Mouse (Mus musculus) urinary bladder, postnatal 10 days (tissue): ENCODE measurements around the gene Mdm2.
"Not testable (repeated sequence)": the region's sequence is repeated elsewhere in the genome, so short reads cannot be mapped to it uniquely, and the experiment has no call there.

Experiments used
- DNase-seq: peaks from one replicate; pipeline ENCODE4 v3.0.0; 2022; ENCODE audit warnings: low spot score

The Mdm2 gene

GRCm38 (mm10) chr10:117712191-117712754, 1.7 kb upstream of the Mdm2 start:
- no peak for DNase-seq

GRCm38 (mm10) chr10:117711408-117711807, 850 bp upstream of the Mdm2 start:
- no peak for DNase-seq

GRCm38 (mm10) chr10:117709930-117710603, 491 bp downstream of the Mdm2 start:
- DNase-seq, result peak; percentile 63

DNA sequence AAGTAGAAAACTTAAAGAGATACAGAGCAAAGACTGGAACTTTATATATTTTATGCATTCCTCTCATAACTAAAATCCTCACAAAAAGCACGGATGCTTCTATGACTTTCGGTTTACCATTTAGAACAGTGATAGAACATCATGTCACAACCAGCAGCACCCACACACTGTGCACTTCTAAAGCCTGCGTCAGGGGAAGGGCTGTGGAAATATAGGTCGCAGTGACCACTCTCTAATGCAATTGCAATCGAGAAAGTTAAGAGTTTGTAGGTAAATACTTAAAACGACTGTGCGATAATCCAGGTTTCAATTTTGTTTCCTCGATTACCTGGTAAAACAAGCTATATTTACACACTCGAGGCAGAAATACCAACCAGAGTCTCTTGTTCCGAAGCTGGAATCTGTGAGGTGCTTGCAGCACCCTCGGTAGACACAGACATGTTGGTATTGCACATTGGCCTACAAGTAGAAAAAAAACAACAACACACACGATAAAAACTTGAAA, 1.2 kb downstream of the Mdm2 start:
- DNase-seq, result no peak

- no peak for DNase-seq
These were observed 1.7 kb downstream of the Mdm2 start for GRCm38 (mm10) chr10:117708856-117709255.

DNA sequence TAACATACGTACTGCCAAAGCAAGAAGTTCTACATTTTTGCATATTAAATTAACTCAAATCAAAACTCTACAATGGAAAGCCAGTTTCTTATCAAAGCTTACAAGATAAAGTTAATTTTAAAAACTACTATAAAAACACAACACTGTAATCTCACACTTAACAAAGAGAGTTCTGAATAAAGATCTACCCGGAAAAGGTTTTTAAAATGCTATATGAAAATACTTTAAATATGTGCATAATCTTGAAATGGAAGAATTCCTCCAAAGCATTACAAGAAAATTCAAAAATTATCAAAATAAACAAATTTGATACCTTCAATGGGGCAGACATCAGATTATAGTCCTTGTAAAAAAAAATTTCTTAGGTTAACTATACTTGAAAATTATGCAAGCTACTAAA, 2.2 kb downstream of the Mdm2 start:
- no peak for DNase-seq

GRCm38 (mm10) chr10:117707114-117707838, 3.3 kb downstream of the Mdm2 start:
- DNase-seq, result no peak

- DNase-seq, result no peak
These were observed 4.1 kb downstream of the Mdm2 start for GRCm38 (mm10) chr10:117706440-117706839.

DNA sequence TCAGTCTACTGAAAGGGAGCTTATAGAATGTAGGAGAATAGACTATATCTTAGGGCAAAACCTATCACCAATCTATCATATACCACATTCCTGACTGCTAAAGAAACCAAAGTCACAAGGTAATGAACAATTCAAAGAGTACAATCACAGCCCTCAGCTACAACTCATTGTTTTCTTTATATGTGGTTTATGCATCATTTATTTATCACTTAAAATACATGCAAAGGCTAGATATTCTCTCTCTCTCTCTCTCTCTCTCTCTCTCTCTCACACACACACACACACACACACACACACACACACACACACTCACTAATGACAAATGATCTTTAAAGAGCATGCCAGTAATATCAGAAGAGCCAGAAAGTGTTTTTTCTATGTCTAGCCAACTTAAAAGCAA, 4.8 kb downstream of the Mdm2 start:
- DNase-seq, result no peak

GRCm38 (mm10) chr10:117704964-117705335, 5.6 kb downstream of the Mdm2 start:
- DNase-seq, result no peak

DNA sequence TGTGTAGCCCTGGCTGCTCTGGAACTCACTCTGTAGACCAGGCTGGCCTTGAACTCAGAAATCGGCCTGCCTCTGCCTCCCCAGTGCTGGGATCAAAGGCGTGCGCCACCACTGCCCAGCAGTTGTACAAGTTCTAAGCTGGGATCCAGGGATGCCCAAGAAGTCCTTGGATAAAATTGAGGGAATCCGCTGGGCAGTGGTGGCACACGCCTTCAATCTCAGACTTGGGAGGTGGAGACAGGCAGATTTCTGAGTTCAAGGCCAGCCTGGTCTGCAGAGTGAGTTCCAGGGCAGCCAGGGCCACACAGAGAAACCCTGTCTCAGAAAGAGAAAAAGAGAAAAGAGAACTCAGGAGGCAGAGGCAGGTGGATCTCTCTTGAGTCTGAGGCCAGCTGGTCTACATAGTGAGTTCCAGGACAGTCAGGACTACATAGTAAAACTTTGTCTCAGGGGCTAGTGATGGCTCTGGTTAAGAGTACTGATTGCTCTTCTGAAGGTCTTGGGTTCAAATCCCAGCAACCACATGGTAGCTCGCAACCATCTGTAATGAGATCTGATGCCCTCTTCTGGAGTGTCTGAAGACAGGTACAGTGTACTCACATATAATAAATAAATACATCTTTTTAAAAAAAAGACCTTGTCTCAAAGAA, 6.1 kb downstream of the Mdm2 start:
- DNase-seq, result not testable (repeated sequence)

DNA sequence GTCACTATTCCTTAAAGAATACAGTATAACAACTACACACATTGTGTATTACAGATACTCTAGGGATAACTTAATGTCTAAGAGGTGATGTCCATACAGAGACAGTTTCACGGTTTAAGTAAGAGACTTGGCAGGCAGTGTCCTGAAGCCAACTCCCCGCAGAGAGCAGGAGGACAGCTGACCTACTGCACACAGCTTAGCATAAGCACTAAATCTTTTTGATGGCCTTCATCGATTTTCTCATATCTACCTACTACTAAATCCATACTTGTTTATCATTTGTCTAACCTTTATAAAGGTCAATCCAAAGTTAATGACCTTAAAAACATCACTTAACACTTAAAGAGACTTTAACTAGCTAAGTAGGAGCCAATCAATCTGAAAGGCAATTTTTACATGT, 7.1 kb downstream of the Mdm2 start:
- no peak for DNase-seq

- no peak for DNase-seq
These were observed 8.3 kb downstream of the Mdm2 start for GRCm38 (mm10) chr10:117702024-117702833.

GRCm38 (mm10) chr10:117701034-117701829, 9.3 kb downstream of the Mdm2 start:
- DNase-seq, result no peak

- no peak for DNase-seq
These were observed 10.1 kb downstream of the Mdm2 start for GRCm38 (mm10) chr10:117700450-117700849.

DNA sequence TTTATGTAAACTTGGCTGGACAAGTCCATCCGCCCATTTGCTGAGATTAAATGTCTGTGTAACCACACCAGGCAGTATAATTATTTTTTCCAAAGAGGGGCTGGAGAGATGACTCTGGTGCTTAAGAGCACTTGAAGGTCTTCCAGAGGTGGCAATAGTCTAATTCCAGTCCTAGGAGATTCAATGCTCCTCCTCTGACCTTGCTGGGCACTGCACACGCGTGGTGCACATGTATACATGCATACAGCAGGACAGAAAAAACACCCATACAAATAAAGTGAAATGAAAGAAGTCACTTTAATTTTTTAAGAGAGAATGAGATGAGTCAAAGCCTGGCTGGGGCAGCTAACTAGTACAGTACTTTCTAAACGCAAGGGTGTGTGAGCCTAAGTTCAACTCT, 10.6 kb downstream of the Mdm2 start:
- no peak for DNase-seq

GRCm38 (mm10) chr10:117698313-117699138, 12.0 kb downstream of the Mdm2 start:
- no peak for DNase-seq

GRCm38 (mm10) chr10:117697561-117698115, 12.9 kb downstream of the Mdm2 start:
- DNase-seq, result no peak

GRCm38 (mm10) chr10:117696827-117697560, 13.6 kb downstream of the Mdm2 start:
- DNase-seq, result no peak
